Mouse (Mus musculus) liver, embryonic 13.5 days (tissue): ENCODE measurements around the gene Elovl6. TPM values are rescaled to one million over a fixed set of nuclear protein-coding genes. Genes with fewer than 3 reads are reported as not detected.

Source experiments
- ATAC-seq: fragments of 200-750 bp; cut with Nextera tagmentation; 2 replicates; pipeline ENCODE4 v1.8.0; 2017; ENCODE audit warnings: low read depth, mild to moderate bottlenecking, moderate number of reproducible peaks, moderate library complexity
- DNase-seq: peaks from one replicate; pipeline ENCODE4 v3.0.0; 2022
- H3K27ac ChIP-seq: fragments of 300-500 bp; sonication (generic); 2 replicates; pipeline ENCODE4 v1.5.1; 2015; ENCODE audit warnings: moderate library complexity, mild to moderate bottlenecking, inconsistent platforms
- H3K27me3 ChIP-seq: fragments of 300-500 bp; sonication (generic); 2 replicates; pipeline ENCODE4 v1.6.1; 2015; ENCODE audit warnings: mild to moderate bottlenecking, inconsistent platforms
- H3K36me3 ChIP-seq: fragments of 300-500 bp; sonication (generic); 2 replicates; pipeline ENCODE4 v1.6.1; 2015; ENCODE audit warnings: mild to moderate bottlenecking, inconsistent platforms
- H3K4me1 ChIP-seq: fragments of 300-500 bp; sonication (generic); replicated peaks from 2 replicates; pipeline ENCODE4 v1.6.1; 2015; ENCODE audit warnings: inconsistent platforms
- H3K4me2 ChIP-seq: fragments of 300-500 bp; sonication (generic); 2 replicates; pipeline ENCODE4 v1.6.1; 2015; ENCODE audit warnings: inconsistent platforms, mild to moderate bottlenecking, moderate library complexity
- H3K4me3 ChIP-seq: fragments of 300-500 bp; sonication (generic); replicated peaks from 2 replicates; pipeline ENCODE4 v1.5.1; 2015; ENCODE audit warnings: mild to moderate bottlenecking, inconsistent platforms
- H3K9ac ChIP-seq: fragments of 300-500 bp; sonication (generic); 2 replicates; pipeline ENCODE4 v1.6.1; 2015; ENCODE audit warnings: mild to moderate bottlenecking, inconsistent platforms
- H3K9me3 ChIP-seq: fragments of 300-500 bp; sonication (generic); replicated peaks from 2 replicates; pipeline ENCODE4 v1.6.1; 2016; ENCODE audit warnings: inconsistent platforms
- WGBS: fragments of 180-500 bp; shearing (Covaris S2); methylation state at CpG from one replicate; pipeline ENCODE4 v1.1.7; 2015; ENCODE audit not compliant: insufficient replicate concordance; 5-methylcytosine and 5-hydroxymethylcytosine counted together
- polyA plus RNA-seq: library from polyadenylated mRNA; unstranded; fragments of >200 nt; fragmentation: Nextera tagmentation; extraction: Ambion mirVana; gene quantifications from 2 replicates; pipeline ENCODE4 v1.2.1, GENCODE M21; 2015

The Elovl6 gene
- polyA plus RNA-seq, 1 experiment from 2014 or later: 10.4 TPM

- peaks cover 4% of the 10 kb centered on the region; the same call in 1 of the 2 replicates for H3K4me1 ChIP-seq
- ATAC-seq: no peak
- 73% methylated on average over 3 of the region's 3 CpGs for WGBS
- no peaks in the 10 kb centered on the region for H3K27me3 ChIP-seq
- H3K9me3 ChIP-seq: no peaks in the 10 kb centered on the region
- no peak overlapping the region for H3K4me3 ChIP-seq
- no peak overlapping the region for H3K4me2 ChIP-seq
- no peak overlapping the region for H3K9ac ChIP-seq
- no peaks in the 10 kb centered on the region for H3K36me3 ChIP-seq
- no peak overlapping the region for H3K27ac ChIP-seq
- no peak for DNase-seq
These were observed 5.1 kb upstream of the Elovl6 start for GRCm38 (mm10) chr3:129527046-129527445.

GRCm38 (mm10) chr3:129529311-129529710 lies 2.8 kb upstream of the Elovl6 start:
- Histone ChIP-seq H3K4me2 (no peak overlapping the region), H3K27me3 (no peaks in the 10 kb centered on the region), H3K9me3 (no peaks in the 10 kb centered on the region), H3K4me1 (peaks cover 13% of the 10 kb centered on the region; the same call in 1 of the 2 replicates), H3K4me3 (no peak overlapping the region), H3K27ac (no peak overlapping the region), H3K36me3 (no peaks in the 10 kb centered on the region), H3K9ac (no peak overlapping the region)
- no peak for DNase-seq
- WGBS: 69% methylated on average over 3 of the region's 3 CpGs
- no peak for ATAC-seq

GRCm38 (mm10) chr3:129530461-129530860 lies 1.7 kb upstream of the Elovl6 start:
- H3K4me3 ChIP-seq: no peak overlapping the region
- H3K4me1 ChIP-seq: peaks cover 25% of the 10 kb centered on the region
- H3K36me3 ChIP-seq: no peaks in the 10 kb centered on the region
- DNase-seq (no peak), ATAC-seq (no peak)
- no peaks in the 10 kb centered on the region for H3K27me3 ChIP-seq
- H3K9me3 ChIP-seq: no peaks in the 10 kb centered on the region
- H3K4me2 ChIP-seq: no peak overlapping the region
- 90% methylated on average over 6 of the region's 6 CpGs for WGBS
- no peak overlapping the region for H3K27ac ChIP-seq
- H3K9ac ChIP-seq: no peak overlapping the region

GRCm38 (mm10) chr3:129532865-129533742 lies 949 bp downstream of the Elovl6 start:
- Histone ChIP-seq H3K9me3 (no peaks in the 10 kb centered on the region), H3K27ac (peak overlapping the region; percentile 74), H3K36me3 (no peaks in the 10 kb centered on the region), H3K4me1 (peaks cover 38% of the 10 kb centered on the region), H3K4me2 (peak overlapping the region; percentile 93), H3K4me3 (peak overlapping the region; percentile 82), H3K27me3 (no peaks in the 10 kb centered on the region), H3K9ac (peak overlapping the region; percentile 87)
- ATAC-seq: no peak
- 2% methylated on average over 40 of the region's 40 CpGs for WGBS
- peak; percentile 38 for DNase-seq

- peak overlapping the region; percentile 74 for H3K27ac ChIP-seq
- under 1% methylated on average over 70 of the region's 74 CpGs for WGBS
These were observed 1.8 kb downstream of the Elovl6 start for GRCm38 (mm10) chr3:129533743-129534530.

GRCm38 (mm10) chr3:129535444-129535843 lies 3.3 kb downstream of the Elovl6 start:
- Histone ChIP-seq H3K9ac (peak overlapping the region; percentile 69; the same call in 1 of the 2 replicates), H3K27ac (peak overlapping the region; percentile 72), H3K36me3 (0 out of 2 replicates have a peak, but pooled peaks cover 3% of the 10 kb centered on the region), H3K27me3 (no peaks in the 10 kb centered on the region), H3K9me3 (no peaks in the 10 kb centered on the region), H3K4me2 (peak overlapping the region; percentile 93), H3K4me1 (peaks cover 44% of the 10 kb centered on the region), H3K4me3 (peak overlapping the region; percentile 49; the same call in 1 of the 2 replicates)
- DNase-seq: no peak
- 46% methylated on average over 6 of the region's 6 CpGs for WGBS
- ATAC-seq: no peak

More at GRCm38 (mm10) chr3:129533743-129534530, 1.8 kb downstream of the Elovl6 start:
- Histone ChIP-seq H3K4me1 (peaks cover 44% of the 10 kb centered on the region), H3K4me2 (peak overlapping the region; percentile 93), H3K36me3 (no peaks in the 10 kb centered on the region), H3K27me3 (no peaks in the 10 kb centered on the region), H3K9me3 (no peaks in the 10 kb centered on the region), H3K4me3 (peak overlapping the region; percentile 82), H3K9ac (peak overlapping the region; percentile 87)
- ATAC-seq: peak; percentile 49
- peak; percentile 44 for DNase-seq

- WGBS: 6% methylated on average over 11 of the region's 11 CpGs
- Histone ChIP-seq H3K4me3 (peak overlapping the region; percentile 49), H3K9me3 (no peaks in the 10 kb centered on the region), H3K9ac (peak overlapping the region; percentile 69), H3K4me2 (peak overlapping the region; percentile 93), H3K27ac (peak overlapping the region; percentile 72), H3K4me1 (peaks cover 44% of the 10 kb centered on the region), H3K27me3 (no peaks in the 10 kb centered on the region), H3K36me3 (0 out of 2 replicates have a peak, but pooled peaks cover 3% of the 10 kb centered on the region)
- peak; percentile 83 for DNase-seq
- ATAC-seq: peak; percentile 89
These were observed 4.0 kb downstream of the Elovl6 start for GRCm38 (mm10) chr3:129536109-129536508.

GRCm38 (mm10) chr3:129537954-129538353 lies 5.8 kb downstream of the Elovl6 start:
- DNase-seq (no peak), ATAC-seq (no peak)
- H3K4me1 ChIP-seq: peaks cover 33% of the 10 kb centered on the region
- H3K4me2 ChIP-seq: no peak overlapping the region
- no peaks in the 10 kb centered on the region for H3K27me3 ChIP-seq
- no peak overlapping the region for H3K9ac ChIP-seq
- H3K27ac ChIP-seq: no peak overlapping the region
- peaks cover 20% of the 10 kb centered on the region for H3K36me3 ChIP-seq
- WGBS: 75% methylated on average over 5 of the region's 5 CpGs
- H3K9me3 ChIP-seq: no peaks in the 10 kb centered on the region
- H3K4me3 ChIP-seq: no peak overlapping the region

- no peaks in the 10 kb centered on the region for H3K9me3 ChIP-seq
- ATAC-seq: no peak
- no peak overlapping the region for H3K4me2 ChIP-seq
- peaks cover 29% of the 10 kb centered on the region for H3K36me3 ChIP-seq
- H3K9ac ChIP-seq: no peak overlapping the region
- H3K4me1 ChIP-seq: peaks cover 15% of the 10 kb centered on the region
- WGBS: 78% methylated on average over 2 of the region's 2 CpGs
- no peak overlapping the region for H3K4me3 ChIP-seq
- no peak for DNase-seq
- no peak overlapping the region for H3K27ac ChIP-seq
- no peaks in the 10 kb centered on the region for H3K27me3 ChIP-seq
These were observed 8.7 kb downstream of the Elovl6 start for GRCm38 (mm10) chr3:129540882-129541281.

- Histone ChIP-seq H3K9ac (no peak overlapping the region), H3K27ac (no peak overlapping the region), H3K4me1 (peaks cover 13% of the 10 kb centered on the region), H3K4me3 (no peak overlapping the region), H3K9me3 (no peaks in the 10 kb centered on the region), H3K4me2 (no peak overlapping the region), H3K36me3 (peaks cover 29% of the 10 kb centered on the region), H3K27me3 (no peaks in the 10 kb centered on the region)
- ATAC-seq (no peak), DNase-seq (no peak)
- 82% methylated on average over 11 of the region's 11 CpGs for WGBS
These were observed 9.3 kb downstream of the Elovl6 start for GRCm38 (mm10) chr3:129541456-129541855.

GRCm38 (mm10) chr3:129543376-129543775 lies 11.2 kb downstream of the Elovl6 start:
- WGBS: 78% methylated on average over 3 of the region's 3 CpGs
- ATAC-seq: no peak
- Histone ChIP-seq H3K27me3 (no peaks in the 10 kb centered on the region), H3K9ac (no peak overlapping the region), H3K4me3 (no peak overlapping the region), H3K4me2 (no peak overlapping the region), H3K4me1 (peaks cover 9% of the 10 kb centered on the region; the same call in 1 of the 2 replicates), H3K27ac (no peak overlapping the region), H3K36me3 (peaks cover 29% of the 10 kb centered on the region), H3K9me3 (no peaks in the 10 kb centered on the region)
- no peak for DNase-seq
